Mouse (Mus musculus) B cell, adult 2 months (primary cell): Measurements from ENCODE around the gene Dnah6.

Experiments
- DNase-seq, 2 experiments: peaks; one replicate each; pipeline ENCODE4 v3.0.0; 2022

Gene Dnah6

GRCm38 (mm10) chr6:73227376-73228158, 6.1 kb upstream of the Dnah6 start:
- DNase-seq: peak in 1 of 2 experiments; percentile 43

- DNase-seq: no peak
Measured at GRCm38 (mm10) chr6:73222841-73223526, 1.5 kb upstream of the Dnah6 start.

GRCm38 (mm10) chr6:73221958-73222735, 696 bp upstream of the Dnah6 start:
- peak in 1 of 2 experiments; percentile 59 for DNase-seq

- DNase-seq: no peak
Measured at GRCm38 (mm10) chr6:73211602-73212001, 9.8 kb downstream of the Dnah6 start.

- DNase-seq: no peak
Measured at GRCm38 (mm10) chr6:73211036-73211435, 10.4 kb downstream of the Dnah6 start.

- DNase-seq: peak; percentile 68 to 79
Measured at GRCm38 (mm10) chr6:73210445-73210972, 10.9 kb downstream of the Dnah6 start.

- no peak for DNase-seq
Measured at GRCm38 (mm10) chr6:73209598-73209997, 11.9 kb downstream of the Dnah6 start.

- peak; percentile 41 to 49 for DNase-seq
Measured at GRCm38 (mm10) chr6:73204937-73205336, 16.5 kb downstream of the Dnah6 start.

- DNase-seq: no peak
Measured at GRCm38 (mm10) chr6:73203724-73204123, 17.7 kb downstream of the Dnah6 start.

- DNase-seq: no peak
Measured at GRCm38 (mm10) chr6:73195291-73195690, 26.2 kb downstream of the Dnah6 start.

GRCm38 (mm10) chr6:73190756-73191155, 30.7 kb downstream of the Dnah6 start:
- no peak for DNase-seq

GRCm38 (mm10) chr6:73184276-73184675, 37.2 kb downstream of the Dnah6 start:
- no peak for DNase-seq

GRCm38 (mm10) chr6:73182987-73183386, 38.5 kb downstream of the Dnah6 start:
- no peak for DNase-seq

- DNase-seq: no peak
Measured at GRCm38 (mm10) chr6:73182410-73182809, 39.0 kb downstream of the Dnah6 start.

GRCm38 (mm10) chr6:73182006-73182405, 39.4 kb downstream of the Dnah6 start:
- peak; percentile 5 to 9 for DNase-seq

- no peak for DNase-seq
Measured at GRCm38 (mm10) chr6:73175156-73175555, 46.3 kb downstream of the Dnah6 start.

- no peak for DNase-seq
Measured at GRCm38 (mm10) chr6:73167230-73167629, 54.2 kb downstream of the Dnah6 start.

- no peak for DNase-seq
Measured at GRCm38 (mm10) chr6:73162958-73163357, 58.5 kb downstream of the Dnah6 start.

- no peak for DNase-seq
Measured at GRCm38 (mm10) chr6:73161338-73161737, 60.1 kb downstream of the Dnah6 start.

GRCm38 (mm10) chr6:73155455-73155854, 66.0 kb downstream of the Dnah6 start:
- no peak for DNase-seq

- DNase-seq: peak; percentile 80 to 81
Measured at GRCm38 (mm10) chr6:73153675-73154074, 67.8 kb downstream of the Dnah6 start.

GRCm38 (mm10) chr6:73143403-73143802, 78.0 kb downstream of the Dnah6 start:
- DNase-seq: no peak

- no peak for DNase-seq
Measured at GRCm38 (mm10) chr6:73142776-73143175, 78.7 kb downstream of the Dnah6 start.
